Mouse (Mus musculus): ENCODE measurements around the gene Avpr2. TPM values are rescaled to one million over a fixed set of nuclear protein-coding genes. Genes with fewer than 3 reads are reported as not detected.
A peak's percentile ranks its signal among the peaks of the same experiment; 100 is the strongest.

Avpr2 gene
- total RNA-seq, 2 experiments from 2014 or later, result 0.33 TPM; not detected in 1

- peak; percentile 85 for ATAC-seq (ENCODE audit: poor library complexity, severe bottlenecking)
Observed at GRCm38 (mm10) chrX:73914827-73915703, 23.2 kb downstream of the Avpr2 start.

- no peak for ATAC-seq (ENCODE audit: poor library complexity, severe bottlenecking)
Observed at GRCm38 (mm10) chrX:73916945-73917344, 25.0 kb downstream of the Avpr2 start.

- no peak for ATAC-seq (ENCODE audit: poor library complexity, severe bottlenecking)
Observed at GRCm38 (mm10) chrX:73918631-73919030, 26.7 kb downstream of the Avpr2 start.

DNA sequence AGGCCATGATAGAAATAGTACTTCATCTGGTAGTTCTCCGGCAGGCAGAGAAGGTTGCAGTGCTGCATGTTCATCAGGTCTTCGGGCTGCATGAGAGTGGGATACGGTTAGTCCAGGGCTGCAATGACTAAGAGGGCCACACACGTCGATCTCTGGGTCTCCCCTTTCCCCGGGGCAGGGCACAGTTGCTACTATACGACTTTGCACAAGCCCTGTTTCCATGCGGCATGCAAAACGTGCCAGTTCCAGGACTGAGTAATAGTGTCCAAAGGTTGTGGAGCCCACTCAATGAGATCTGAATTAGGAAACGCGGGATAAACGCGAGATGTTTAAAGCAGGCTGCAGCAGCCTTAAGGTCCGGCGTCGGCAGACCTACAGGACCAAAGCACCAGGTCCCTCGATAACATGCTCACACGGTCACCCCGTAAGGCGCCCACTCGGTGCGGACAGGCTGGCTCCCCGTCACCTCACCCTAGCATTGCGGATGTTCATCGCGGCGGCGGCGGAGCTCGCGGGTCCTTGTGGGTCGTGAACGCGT lies 29.5 kb downstream of the Avpr2 start:
- 0 out of 2 replicates have a peak, but pooled peaks have one; percentile 5 for ATAC-seq (ENCODE audit: poor library complexity, severe bottlenecking)

DNA sequence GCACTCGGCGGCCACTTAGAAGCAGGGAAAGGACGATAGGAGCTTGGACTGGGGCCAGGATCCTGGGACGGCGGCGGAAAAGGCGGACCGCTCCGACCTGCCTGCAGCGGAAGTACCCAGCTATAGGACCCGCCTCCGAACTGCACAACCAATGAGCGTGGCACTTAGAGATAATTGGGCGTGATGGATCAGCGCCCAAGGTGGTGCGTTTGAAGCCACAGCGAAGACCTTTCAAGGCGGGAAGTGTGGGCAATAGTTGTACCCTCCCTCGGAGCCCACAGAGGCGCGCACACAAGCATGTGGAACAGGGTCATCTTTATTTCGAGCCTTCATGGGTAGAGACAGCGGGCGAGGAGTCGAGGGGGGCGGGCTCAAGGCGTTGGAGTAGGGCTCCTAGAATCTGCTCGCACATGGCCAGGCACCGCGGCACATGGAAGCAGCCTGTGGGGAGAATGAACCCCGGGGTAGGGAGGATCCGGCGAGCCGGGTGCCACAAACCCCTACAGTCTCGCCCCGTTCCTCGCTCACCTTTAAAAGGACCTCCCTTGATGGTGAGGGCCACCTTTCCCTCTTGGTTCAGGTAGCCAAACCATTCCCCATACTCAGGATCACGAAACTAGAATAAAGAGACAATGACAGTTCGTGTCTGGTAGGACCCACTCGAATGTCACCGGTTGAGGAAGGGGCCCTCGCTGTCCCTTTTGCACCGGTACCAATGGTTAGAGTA lies 30.1 kb downstream of the Avpr2 start, which contains the start of the genes Arhgap4 and Naa10:
TSS of gene Arhgap4 (minus strand) at position 48 of the 727 bp plus-strand sequence.
TSS of gene Naa10 (minus strand) at position 122 of the 727 bp plus-strand sequence.
- ATAC-seq (ENCODE audit: poor library complexity, severe bottlenecking), result peak; percentile 99

DNA sequence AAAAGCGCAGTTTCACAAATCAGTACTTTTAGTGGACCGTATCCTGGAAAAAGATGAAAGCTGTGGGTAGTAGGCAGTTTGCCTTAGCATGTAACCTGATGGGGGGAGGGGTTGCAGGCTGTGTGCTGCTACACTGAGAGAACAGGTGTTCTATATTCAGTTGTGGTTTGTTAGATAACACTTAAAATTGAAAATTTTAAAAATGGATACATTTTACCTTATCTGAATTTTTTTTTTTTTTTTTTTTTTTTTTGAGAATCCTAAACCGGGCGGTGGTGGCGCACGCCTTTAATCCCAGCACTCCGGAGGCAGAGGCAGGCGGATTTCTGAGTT lies 30.6 kb downstream of the Avpr2 start:
- no peak for ATAC-seq (ENCODE audit: poor library complexity, severe bottlenecking)

DNA sequence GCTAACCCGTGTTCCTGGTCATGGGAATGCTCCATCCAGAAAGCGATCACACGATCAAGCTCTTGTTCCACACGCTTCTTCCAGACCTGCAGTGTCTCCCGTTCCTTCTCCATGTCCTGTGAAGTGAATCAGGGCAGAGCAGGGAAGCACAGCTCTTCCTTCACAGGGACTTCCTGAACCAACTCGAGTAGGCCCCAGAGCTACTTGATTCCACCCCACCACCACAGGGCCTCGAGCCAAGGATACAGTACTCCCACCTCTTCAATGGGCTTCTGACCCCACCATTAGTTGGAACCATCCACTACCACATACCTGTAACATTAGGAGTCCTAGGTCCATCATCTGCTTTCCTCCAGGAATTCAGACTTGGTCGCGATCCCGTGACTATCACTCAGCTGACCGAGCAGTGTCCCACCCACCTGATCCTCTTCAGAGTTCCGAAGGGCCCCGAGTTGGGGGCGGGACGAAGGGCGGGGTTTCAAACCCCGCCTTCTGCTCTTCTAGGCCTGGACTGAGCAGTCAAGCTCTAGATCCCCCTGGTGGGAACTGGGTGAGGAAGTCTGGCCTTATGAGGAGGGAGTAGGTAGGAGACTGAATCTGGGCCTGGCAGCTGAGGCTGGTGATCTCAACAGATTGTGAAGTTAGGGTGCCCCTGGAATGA lies 38.6 kb downstream of the Avpr2 start, which contains the start of gene Renbp:
TSS of gene Renbp (minus strand) at position 449 of the 661 bp plus-strand sequence.
- ATAC-seq (ENCODE audit: poor library complexity, severe bottlenecking), result peak; percentile 95

- no peak for ATAC-seq (ENCODE audit: poor library complexity, severe bottlenecking)
Observed at GRCm38 (mm10) chrX:73931871-73932270, 40.0 kb downstream of the Avpr2 start.

DNA sequence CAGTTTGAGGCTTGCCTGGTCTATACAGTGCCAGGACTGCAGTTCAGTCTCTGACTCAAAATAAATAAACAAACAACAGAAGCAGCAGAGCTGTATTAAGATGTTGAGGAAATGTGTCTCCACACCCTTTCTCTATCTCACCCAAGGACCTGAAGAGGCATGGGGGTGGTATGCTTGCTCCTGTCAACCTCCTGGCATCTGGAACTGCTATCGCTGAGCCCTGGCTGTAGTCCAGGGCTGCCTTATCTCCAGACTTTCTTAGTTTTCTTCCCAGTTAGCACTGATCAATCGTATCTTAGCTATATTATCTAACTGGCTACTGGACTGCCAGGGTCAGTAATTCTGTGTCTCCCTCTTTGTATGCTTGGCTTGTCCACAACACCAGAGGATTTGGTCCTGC lies 50.0 kb downstream of the Avpr2 start:
- no peak for ATAC-seq (ENCODE audit: poor library complexity, severe bottlenecking)

DNA sequence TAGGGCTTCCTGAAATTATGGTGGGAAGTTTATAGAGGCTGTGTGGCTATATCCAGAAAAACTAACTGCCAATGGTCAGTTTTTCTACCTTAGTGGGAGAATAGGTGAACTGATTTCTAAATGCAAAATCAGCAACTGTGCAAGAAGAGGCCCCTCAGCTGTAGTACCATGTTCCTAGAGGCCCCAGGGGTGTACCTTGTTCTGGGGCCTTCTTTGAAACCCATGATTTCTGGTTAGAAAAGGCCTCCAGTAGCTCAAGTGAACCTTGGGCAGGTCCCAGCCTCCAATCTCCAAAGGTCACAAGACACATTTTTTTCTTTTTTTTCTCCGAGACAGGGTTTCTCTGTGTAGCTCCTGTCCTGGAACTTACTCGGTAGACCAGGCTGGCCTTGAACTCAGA lies 50.4 kb downstream of the Avpr2 start:
- no peak for ATAC-seq (ENCODE audit: poor library complexity, severe bottlenecking)

Other genes starting within 250 kb of the Avpr2 start
- gene Pnck, start 232.0 kb upstream of the Avpr2 start, total RNA-seq (2015), result 0.59 TPM in 1 of 2 replicates, not detected in the other
- gene Pnck, start 232.0 kb upstream of the Avpr2 start, total RNA-seq (2017), result not detected in 2 replicates
- not detected in 2 replicates for gene Slc6a8, start 219.0 kb upstream of the Avpr2 start, total RNA-seq (2015)
- gene Slc6a8, start 219.0 kb upstream of the Avpr2 start, total RNA-seq (2017), result 1.1 TPM in 1 of 2 replicates, not detected in the other
- gene Bcap31, start 175.9 kb upstream of the Avpr2 start, total RNA-seq (2015), result 211 and 214 TPM in 2 replicates
- 157 and 173 TPM in 2 replicates for gene Bcap31, start 175.9 kb upstream of the Avpr2 start, total RNA-seq (2017)
- 80.0 and 82.4 TPM in 2 replicates for gene Abcd1, start 175.5 kb upstream of the Avpr2 start, total RNA-seq (2015)
- gene Abcd1, start 175.5 kb upstream of the Avpr2 start, total RNA-seq (2017), result 32.7 and 35.7 TPM in 2 replicates
- gene Plxnb3, start 135.0 kb upstream of the Avpr2 start, total RNA-seq (2015), result 0.14 TPM in 1 of 2 replicates, not detected in the other
- 0.04 and 0.29 TPM in 2 replicates for gene Plxnb3, start 135.0 kb upstream of the Avpr2 start, total RNA-seq (2017)
- gene Srpk3, start 117.7 kb upstream of the Avpr2 start, total RNA-seq (2015), result not detected in 2 replicates
- 0.45 TPM in 1 of 2 replicates, not detected in the other for gene Srpk3, start 117.7 kb upstream of the Avpr2 start, total RNA-seq (2017)
- gene Idh3g, start 105.2 kb upstream of the Avpr2 start, total RNA-seq (2015), result 277 and 286 TPM in 2 replicates
- 154 and 172 TPM in 2 replicates for gene Idh3g, start 105.2 kb upstream of the Avpr2 start, total RNA-seq (2017)
- gene Ssr4, start 105.1 kb upstream of the Avpr2 start, total RNA-seq (2015), result 250 and 261 TPM in 2 replicates
- gene Ssr4, start 105.1 kb upstream of the Avpr2 start, total RNA-seq (2017), result 127 and 142 TPM in 2 replicates
- gene Pdzd4, start 67.1 kb upstream of the Avpr2 start, total RNA-seq (2015), result 1.5 and 1.7 TPM in 2 replicates
- gene Pdzd4, start 67.1 kb upstream of the Avpr2 start, total RNA-seq (2017), result 5.1 and 5.8 TPM in 2 replicates
- gene L1cam, start 4.0 kb downstream of the Avpr2 start, total RNA-seq (2015), result 49.8 and 51.5 TPM in 2 replicates
- gene L1cam, start 4.0 kb downstream of the Avpr2 start, total RNA-seq (2017), result 21.3 and 34.5 TPM in 2 replicates
- gene Arhgap4, start 29.8 kb downstream of the Avpr2 start, total RNA-seq (2015), result 67.6 and 69.7 TPM in 2 replicates
- gene Arhgap4, start 29.8 kb downstream of the Avpr2 start, total RNA-seq (2017), result 98.9 and 119 TPM in 2 replicates
- gene Naa10, start 29.8 kb downstream of the Avpr2 start, total RNA-seq (2015), result 51.7 and 59.9 TPM in 2 replicates
- 79.4 and 93.7 TPM in 2 replicates for gene Naa10, start 29.8 kb downstream of the Avpr2 start, total RNA-seq (2017)
- gene Renbp, start 38.7 kb downstream of the Avpr2 start, total RNA-seq (2015), result 11.3 and 13.5 TPM in 2 replicates
- 23.1 and 34.4 TPM in 2 replicates for gene Renbp, start 38.7 kb downstream of the Avpr2 start, total RNA-seq (2017)
- gene Hcfc1, start 74.3 kb downstream of the Avpr2 start, total RNA-seq (2015), result 108 and 109 TPM in 2 replicates
- gene Hcfc1, start 74.3 kb downstream of the Avpr2 start, total RNA-seq (2017), result 52.5 and 67.7 TPM in 2 replicates
- 46.4 and 55.3 TPM in 2 replicates for gene Irak1, start 131.8 kb downstream of the Avpr2 start, total RNA-seq (2015)
- 32.3 and 46.0 TPM in 2 replicates for gene Irak1, start 131.8 kb downstream of the Avpr2 start, total RNA-seq (2017)
- not detected in 2 replicates for gene Opn1mw, start 235.4 kb downstream of the Avpr2 start, total RNA-seq (2015)
- not detected in 2 replicates for gene Opn1mw, start 235.4 kb downstream of the Avpr2 start, total RNA-seq (2017)
- 15.2 and 16.4 TPM in 2 replicates for gene Mecp2, start 243.3 kb downstream of the Avpr2 start, total RNA-seq (2015)
- 16.9 and 17.7 TPM in 2 replicates for gene Mecp2, start 243.3 kb downstream of the Avpr2 start, total RNA-seq (2017)